ENCODE assay signal across 18 mouse cellular contexts in genomic region chr2:161044492-161045201, GRCm38 (mm10).
A peak's percentile ranks its signal among the peaks of the same experiment; 100 is the strongest.
DNase-seq lines count a peak whose midpoint lies in the region; ATAC-seq and TF ChIP-seq lines count a peak whose summit lies in the region.
"Had no signal": no experiment of that assay in that cellular context is flagged by ENCODE, and none has a peak within 500 bp of the region (broad histone marks: within the 10 kb centered on the region; RNA-seq: fewer than 3 reads in every experiment).

No protein-coding gene starts in this region.

- H3K27me3 ChIP-seq in forebrain, embryonic 14.5 days (replicated peaks; ENCODE audit: control insufficient read depth, insufficient read depth, low read length), result no peaks in the 10 kb centered on the region
- no peaks in the 10 kb centered on the region for H3K27me3 ChIP-seq in forebrain, embryonic 11.5 days (ENCODE audit: control insufficient read depth, insufficient read depth, low read length)
- H3K27me3 ChIP-seq: CH12.LX; intestine, embryonic 15.5 days; limb, embryonic 13.5 days; midbrain, embryonic 12.5 days had no signal

- H3K4me2 ChIP-seq in forebrain, embryonic 14.5 days (ENCODE audit: low read length), result no peak overlapping the region
- no peak overlapping the region for H3K4me2 ChIP-seq in forebrain, embryonic 11.5 days (ENCODE audit: low read depth, low read length, severe bottlenecking)
- H3K4me2 ChIP-seq: intestine, embryonic 15.5 days; limb, embryonic 13.5 days; midbrain, embryonic 12.5 days had no signal

- 70% methylated on average over 8 of the region's 8 CpGs for WGBS in forebrain, embryonic 14.5 days
- WGBS in forebrain, embryonic 11.5 days, result 94% methylated on average over 8 of the region's 8 CpGs

- intact Hi-C loops in left cerebral cortex, adult 2 months (cut with DNase I), result no loop called here

- H3K27ac ChIP-seq in forebrain, embryonic 14.5 days (ENCODE audit: low read depth, low read length), result no peak overlapping the region
- H3K27ac ChIP-seq in forebrain, embryonic 11.5 days (ENCODE audit: low read depth, low read length), result no peak overlapping the region
- no peak overlapping the region for H3K27ac ChIP-seq in left cerebral cortex, adult 2 months
- H3K27ac ChIP-seq: heart, adult 2 months; hindbrain, embryonic 10.5 days; intestine, embryonic 15.5 days; limb, embryonic 13.5 days; liver, embryonic 14.5 days; midbrain, embryonic 12.5 days had no signal

- H3K9me3 ChIP-seq in forebrain, embryonic 14.5 days (replicated peaks; ENCODE audit: control insufficient read depth, low read length), result no peaks in the 10 kb centered on the region
- H3K9me3 ChIP-seq in forebrain, embryonic 11.5 days (ENCODE audit: control insufficient read depth, low read length), result no peaks in the 10 kb centered on the region
- H3K9me3 ChIP-seq: hindbrain, embryonic 10.5 days; intestine, embryonic 15.5 days; limb, embryonic 13.5 days; midbrain, embryonic 12.5 days had no signal

- no peak overlapping the region for H3K4me3 ChIP-seq in forebrain, embryonic 14.5 days (ENCODE audit: low read depth, low read length)
- no peak overlapping the region for H3K4me3 ChIP-seq in forebrain, embryonic 11.5 days (ENCODE audit: low read depth, low read length)
- H3K4me3 ChIP-seq in left cerebral cortex, adult 2 months, result no peak overlapping the region
- H3K4me3 ChIP-seq: heart, adult 2 months; hindbrain, embryonic 10.5 days; intestine, embryonic 15.5 days; limb, embryonic 13.5 days; midbrain, embryonic 12.5 days; myocyte had no signal

- H3K9ac ChIP-seq in forebrain, embryonic 14.5 days (ENCODE audit: low read length), result no peak overlapping the region
- no peak overlapping the region for H3K9ac ChIP-seq in forebrain, embryonic 11.5 days (ENCODE audit: low read length)
- H3K9ac ChIP-seq: intestine, embryonic 15.5 days; limb, embryonic 13.5 days; liver, embryonic 14.5 days; midbrain, embryonic 12.5 days had no signal

- peaks cover 34% of the 10 kb centered on the region for H3K36me3 ChIP-seq in forebrain, embryonic 14.5 days (ENCODE audit: control insufficient read depth, insufficient read depth, low read length)
- H3K36me3 ChIP-seq in forebrain, embryonic 11.5 days (ENCODE audit: control insufficient read depth, insufficient read depth, low read length), result peaks cover 2% of the 10 kb centered on the region

- peak; percentile 60; the same call in 1 of the 2 replicates for ATAC-seq in forebrain, embryonic 14.5 days
- no peak for ATAC-seq in forebrain, embryonic 11.5 days (replicated peaks; ENCODE audit: low FRiP score)
- ATAC-seq: intestine, embryonic 15.5 days had no signal

- DNase-seq in forebrain, embryonic 14.5 days (ENCODE audit: low spot score), result peak; percentile 77
- DNase-seq in forebrain, embryonic 11.5 days (ENCODE audit: low spot score), result no peak
- peak; percentile 24 for DNase-seq in left cerebral cortex, adult 11 months (ENCODE audit: low spot score)
- DNase-seq in left cerebral cortex, adult 2 months (ENCODE audit: extremely low spot score in 1 of 2, low spot score in 2 of 2), result no peak
- peak; percentile 25 to 52 for DNase-seq in right cerebral cortex, postnatal 10 days (ENCODE audit: low spot score in 2 of 2)
- no peak for DNase-seq in right cerebral cortex, postnatal 25 days
- DNase-seq in cerebellum, postnatal 25 days, result no peak
- DNase-seq: adrenal gland, adult 2 months; gastrocnemius, postnatal 14 days; heart, adult 2 months; thymus, postnatal 36 days had no signal

- H3K4me1 ChIP-seq in forebrain, embryonic 14.5 days (ENCODE audit: control insufficient read depth, insufficient read depth, low read length), result no peaks in the 10 kb centered on the region
- no peaks in the 10 kb centered on the region for H3K4me1 ChIP-seq in forebrain, embryonic 11.5 days (replicated peaks; ENCODE audit: control insufficient read depth, insufficient read depth, low read length)
- H3K4me1 ChIP-seq: hindbrain, embryonic 10.5 days; intestine, embryonic 15.5 days; limb, embryonic 13.5 days; midbrain, embryonic 12.5 days had no signal

- no peak for TF ChIP-seq CTCF in left cerebral cortex, adult 2 months (IDR thresholded peaks at IDR 0.05)

Comparison
In these comparisons a context has a peak if more than half of its experiments do, and no peak if none do; other contexts are left out.
1. DNase-seq: peak in forebrain, embryonic 14.5 days (single experiment), left cerebral cortex, adult 11 months (single experiment) and right cerebral cortex, postnatal 10 days (2 of 2); none in forebrain, embryonic 11.5 days (single experiment), left cerebral cortex, adult 2 months (0 of 2), right cerebral cortex, postnatal 25 days (single experiment) and cerebellum, postnatal 25 days (0 of 2).